Mouse (Mus musculus) kidney, postnatal 4 days (tissue): ENCODE results near the gene Sipa1l3.

Experiments used
- DNase-seq, 2 experiments: peaks; one replicate each; pipeline ENCODE4 v3.0.0; 2021; ENCODE audit warnings: mixed read lengths in 2 of 2

Sipa1l3 gene

GRCm38 (mm10) chr7:29480183-29480582 is 38.3 kb downstream of the Sipa1l3 start:
- no peak for DNase-seq

GRCm38 (mm10) chr7:29475005-29475404 is 43.4 kb downstream of the Sipa1l3 start:
- no peak for DNase-seq

- peak; percentile 61 to 77 for DNase-seq
Observed at GRCm38 (mm10) chr7:29471309-29471708, 47.1 kb downstream of the Sipa1l3 start.

- peak in 1 of 2 experiments; percentile 39 for DNase-seq
Observed at GRCm38 (mm10) chr7:29469602-29470344, 48.7 kb downstream of the Sipa1l3 start.

GRCm38 (mm10) chr7:29468593-29468992 is 49.8 kb downstream of the Sipa1l3 start:
- DNase-seq: no peak

GRCm38 (mm10) chr7:29466585-29466984 is 51.9 kb downstream of the Sipa1l3 start:
- no peak for DNase-seq

GRCm38 (mm10) chr7:29465736-29466135 is 52.7 kb downstream of the Sipa1l3 start:
- no peak for DNase-seq

- no peak for DNase-seq
Observed at GRCm38 (mm10) chr7:29462820-29463219, 55.6 kb downstream of the Sipa1l3 start.

- no peak for DNase-seq
Observed at GRCm38 (mm10) chr7:29462178-29462577, 56.3 kb downstream of the Sipa1l3 start.

- no peak for DNase-seq
Observed at GRCm38 (mm10) chr7:29461557-29461956, 56.9 kb downstream of the Sipa1l3 start.

GRCm38 (mm10) chr7:29458889-29459740 is 59.3 kb downstream of the Sipa1l3 start:
- no peak for DNase-seq

GRCm38 (mm10) chr7:29457772-29458171 is 60.7 kb downstream of the Sipa1l3 start:
- peak; percentile 52 to 73 for DNase-seq

- no peak for DNase-seq
Observed at GRCm38 (mm10) chr7:29456716-29457115, 61.7 kb downstream of the Sipa1l3 start.

- no peak for DNase-seq
Observed at GRCm38 (mm10) chr7:29455591-29455990, 62.9 kb downstream of the Sipa1l3 start.

- DNase-seq: no peak
Observed at GRCm38 (mm10) chr7:29454965-29455364, 63.5 kb downstream of the Sipa1l3 start.

GRCm38 (mm10) chr7:29452991-29453741 is 65.3 kb downstream of the Sipa1l3 start:
- peak; percentile 85 to 90 for DNase-seq

GRCm38 (mm10) chr7:29452381-29452780 is 66.1 kb downstream of the Sipa1l3 start:
- no peak for DNase-seq

- no peak for DNase-seq
Observed at GRCm38 (mm10) chr7:29450175-29450574, 68.3 kb downstream of the Sipa1l3 start.

- DNase-seq: no peak
Observed at GRCm38 (mm10) chr7:29448830-29449229, 69.6 kb downstream of the Sipa1l3 start.

GRCm38 (mm10) chr7:29447147-29447829 is 71.2 kb downstream of the Sipa1l3 start:
- no peak for DNase-seq

- no peak for DNase-seq
Observed at GRCm38 (mm10) chr7:29446156-29446555, 72.3 kb downstream of the Sipa1l3 start.

- DNase-seq: no peak
Observed at GRCm38 (mm10) chr7:29444527-29444926, 73.9 kb downstream of the Sipa1l3 start.

GRCm38 (mm10) chr7:29444070-29444469 is 74.4 kb downstream of the Sipa1l3 start:
- no peak for DNase-seq
